Mouse (Mus musculus): ENCODE measurements around the gene Pced1b. TPM values are rescaled to one million over a fixed set of nuclear protein-coding genes. Genes with fewer than 3 reads are reported as not detected.

Gene Pced1b
- polyA plus RNA-seq, 1 experiment: 2.2 TPM

DNA sequence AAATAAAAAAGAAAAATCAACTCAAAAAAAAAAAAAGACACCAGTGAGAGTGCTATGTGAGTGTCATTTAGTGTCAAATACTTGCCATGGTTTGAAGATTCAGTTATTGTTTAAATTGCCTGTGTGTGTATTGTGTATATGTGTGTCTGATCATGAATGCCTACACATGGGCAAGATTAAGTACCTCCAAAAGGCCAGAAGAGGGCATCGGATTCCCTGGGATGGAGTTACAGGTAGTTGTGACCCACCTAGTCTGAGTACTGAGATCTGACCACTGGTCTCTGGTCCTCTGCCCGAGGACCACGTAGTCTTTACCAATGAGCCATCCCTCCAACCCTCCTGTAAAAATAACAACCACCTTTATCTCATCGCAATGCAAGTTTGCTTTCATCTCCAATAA, 7.5 kb downstream of the Pced1b start:
- TF ChIP-seq FLI1 (IDR thresholded peaks at IDR 0.05; ENCODE audit: low read length) (no peak), GATA1 (IDR thresholded peaks at IDR 0.05; ENCODE audit: borderline replicate concordance, low read length) (no peak)
- Histone ChIP-seq H3K9me3 (peaks cover 25% of the 10 kb centered on the region), H3K4me1 (no peaks in the 10 kb centered on the region), H3K36me3 (replicated peaks; ENCODE audit: low read length) (no peaks in the 10 kb centered on the region), H3K27me3 (replicated peaks) (peaks cover 16% of the 10 kb centered on the region), H3K4me3 (replicated peaks) (no peak overlapping the region)

DNA sequence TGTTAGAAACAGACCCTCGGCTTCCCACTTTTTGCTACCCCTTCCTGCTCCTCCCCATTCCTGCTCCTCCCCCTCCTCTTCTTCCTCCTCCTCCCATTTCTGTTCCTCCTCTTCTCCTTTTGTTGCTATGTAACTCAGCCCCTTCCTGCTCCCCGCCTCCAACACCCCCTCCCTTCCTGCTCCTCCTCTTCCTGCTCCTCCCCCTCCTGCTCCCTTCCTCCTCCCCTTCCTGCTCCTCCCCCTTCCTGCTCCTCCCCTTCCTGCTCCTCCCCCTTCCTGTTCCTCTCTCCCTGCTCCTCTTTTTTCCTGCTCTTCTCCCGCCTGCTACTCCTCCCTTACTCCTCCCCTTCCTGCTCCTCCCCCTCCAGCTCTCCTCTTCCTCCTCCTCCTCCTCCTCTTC, 8.9 kb downstream of the Pced1b start:
- Histone ChIP-seq H3K4me3 (replicated peaks) (no peak overlapping the region), H3K9me3 (peaks cover 13% of the 10 kb centered on the region), H3K27me3 (replicated peaks) (peaks cover 4% of the 10 kb centered on the region), H3K36me3 (replicated peaks; ENCODE audit: low read length) (no peaks in the 10 kb centered on the region), H3K4me1 (no peaks in the 10 kb centered on the region)
- TF ChIP-seq FLI1 (IDR thresholded peaks at IDR 0.05; ENCODE audit: low read length) (no peak), GATA1 (IDR thresholded peaks at IDR 0.05; ENCODE audit: borderline replicate concordance, low read length) (no peak)

DNA sequence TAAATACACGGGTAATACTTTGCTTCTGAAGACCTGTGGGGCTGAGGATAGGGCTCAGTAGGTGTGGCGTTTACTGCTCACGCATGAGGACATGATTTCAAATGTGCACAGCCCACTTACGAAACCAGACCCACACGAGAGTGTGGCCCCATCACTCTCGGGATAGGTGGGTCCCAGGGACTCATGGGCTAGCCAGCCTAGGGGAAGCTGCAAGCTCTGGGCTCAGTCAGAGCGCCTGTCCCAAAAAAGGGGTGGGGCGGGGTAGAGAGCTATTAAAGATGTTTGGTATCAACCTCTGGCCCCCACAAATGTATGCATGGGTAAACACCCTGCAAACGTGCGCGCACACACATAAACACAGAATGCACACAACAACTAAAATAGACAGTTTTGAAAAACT, 9.5 kb downstream of the Pced1b start:
- Histone ChIP-seq H3K36me3 (replicated peaks; ENCODE audit: low read length) (no peaks in the 10 kb centered on the region), H3K9me3 (peaks cover 13% of the 10 kb centered on the region), H3K27me3 (replicated peaks) (peaks cover 4% of the 10 kb centered on the region), H3K4me1 (no peaks in the 10 kb centered on the region), H3K4me3 (replicated peaks) (no peak overlapping the region)
- TF ChIP-seq GATA1 (IDR thresholded peaks at IDR 0.05; ENCODE audit: borderline replicate concordance, low read length) (no peak), FLI1 (IDR thresholded peaks at IDR 0.05; ENCODE audit: low read length) (no peak)

DNA sequence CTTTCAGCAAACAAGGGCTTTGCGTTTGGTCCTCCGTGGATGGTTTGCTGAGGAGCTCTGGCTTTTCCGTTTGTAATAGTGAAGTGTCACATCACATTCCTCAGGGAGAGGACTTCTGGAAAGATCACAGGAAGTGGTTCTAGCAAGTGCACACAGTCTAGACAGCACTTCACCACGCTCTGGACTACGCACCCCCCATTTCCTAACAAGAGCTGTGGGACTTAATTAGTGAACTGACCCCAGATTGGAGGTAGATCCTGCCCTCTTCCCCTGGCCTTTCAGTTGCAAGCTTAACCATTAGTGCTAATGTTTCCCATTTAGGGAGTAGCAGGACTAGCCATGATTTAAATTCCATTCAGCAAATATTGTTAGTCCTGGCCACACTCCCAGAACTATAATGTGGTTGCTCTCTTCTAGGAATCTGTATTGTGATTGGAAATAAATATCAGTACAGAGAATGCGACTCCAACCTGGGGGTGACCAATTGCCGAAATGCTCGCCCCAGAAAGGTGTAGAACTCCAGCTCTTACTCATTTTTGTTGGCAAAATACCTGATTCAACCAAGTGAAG, 10.4 kb downstream of the Pced1b start:
- H3K4me1 ChIP-seq: no peaks in the 10 kb centered on the region
- H3K27me3 ChIP-seq (replicated peaks): peaks cover 2% of the 10 kb centered on the region
- no peaks in the 10 kb centered on the region for H3K36me3 ChIP-seq (replicated peaks; ENCODE audit: low read length)
- H3K9me3 ChIP-seq: peaks cover 13% of the 10 kb centered on the region
- TF ChIP-seq FLI1 (IDR thresholded peaks at IDR 0.05; ENCODE audit: low read length) (no peak), GATA1 (IDR thresholded peaks at IDR 0.05; ENCODE audit: borderline replicate concordance, low read length) (no peak)
- no peak overlapping the region for H3K4me3 ChIP-seq (replicated peaks)

DNA sequence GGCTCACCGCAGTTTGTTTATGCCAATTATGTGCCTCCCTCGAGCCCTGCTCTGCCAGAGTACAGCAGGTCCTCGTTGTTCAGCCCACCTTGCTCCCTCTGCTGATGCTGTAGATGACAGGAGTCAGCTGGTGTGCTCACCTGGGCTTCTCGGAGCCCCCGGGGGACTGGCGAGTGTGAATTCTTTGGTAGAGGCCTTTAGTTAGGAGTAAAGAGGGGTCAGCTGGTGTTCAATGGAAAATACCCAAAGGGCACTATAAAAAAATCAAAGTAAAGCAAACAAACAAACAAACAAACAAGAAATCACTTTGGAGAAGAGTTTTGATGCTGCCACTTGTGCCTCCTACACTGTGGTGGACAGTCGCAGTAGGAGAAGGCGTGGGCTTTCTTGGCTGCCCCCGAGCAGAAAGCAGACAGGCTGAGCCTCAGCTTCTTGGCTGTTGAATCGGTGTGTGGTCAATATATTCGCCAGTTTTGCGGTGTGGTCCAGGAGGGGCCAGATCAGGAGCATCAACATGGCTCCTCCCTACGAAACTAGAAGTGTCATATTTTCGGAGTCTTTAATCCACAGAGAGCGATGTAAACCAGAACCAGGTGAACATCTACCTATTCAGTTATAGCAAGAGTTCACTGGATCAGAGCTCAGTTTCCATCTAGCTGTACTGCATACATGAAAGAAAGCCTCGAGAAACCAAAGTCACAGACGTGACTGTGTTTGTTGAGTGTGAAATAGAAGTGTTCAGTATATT, 11.8 kb downstream of the Pced1b start:
- Histone ChIP-seq H3K27me3 (replicated peaks) (no peaks in the 10 kb centered on the region), H3K4me1 (no peaks in the 10 kb centered on the region), H3K36me3 (replicated peaks; ENCODE audit: low read length) (no peaks in the 10 kb centered on the region), H3K9me3 (peaks cover 13% of the 10 kb centered on the region), H3K4me3 (replicated peaks) (no peak overlapping the region)
- TF ChIP-seq GATA1 (IDR thresholded peaks at IDR 0.05; ENCODE audit: borderline replicate concordance, low read length): no peak
- TF ChIP-seq FLI1 (IDR thresholded peaks at IDR 0.05; ENCODE audit: low read length): no peak

DNA sequence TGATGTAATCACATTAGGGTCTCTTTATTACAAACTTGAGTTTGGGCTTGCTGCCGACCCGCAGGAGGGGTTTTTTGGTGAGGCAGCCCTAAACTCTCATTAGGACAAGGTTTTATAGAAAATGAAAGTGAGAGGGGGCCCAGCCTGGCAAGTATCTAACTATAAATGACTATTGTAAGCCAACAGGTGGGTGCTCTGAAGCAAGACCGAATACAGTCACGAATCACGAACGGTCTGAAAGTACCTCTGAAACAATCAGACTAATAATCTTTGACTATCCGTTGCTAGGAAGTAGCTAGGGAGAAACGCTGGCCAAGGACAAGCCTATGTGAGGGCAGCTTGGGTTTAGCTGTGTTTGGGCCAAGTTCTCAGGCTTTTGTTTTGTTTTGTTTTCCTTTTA, 12.4 kb downstream of the Pced1b start:
- no peak for TF ChIP-seq FLI1 (IDR thresholded peaks at IDR 0.05; ENCODE audit: low read length)
- no peak for TF ChIP-seq GATA1 (IDR thresholded peaks at IDR 0.05; ENCODE audit: borderline replicate concordance, low read length)
- Histone ChIP-seq H3K36me3 (replicated peaks; ENCODE audit: low read length) (no peaks in the 10 kb centered on the region), H3K4me1 (no peaks in the 10 kb centered on the region)

DNA sequence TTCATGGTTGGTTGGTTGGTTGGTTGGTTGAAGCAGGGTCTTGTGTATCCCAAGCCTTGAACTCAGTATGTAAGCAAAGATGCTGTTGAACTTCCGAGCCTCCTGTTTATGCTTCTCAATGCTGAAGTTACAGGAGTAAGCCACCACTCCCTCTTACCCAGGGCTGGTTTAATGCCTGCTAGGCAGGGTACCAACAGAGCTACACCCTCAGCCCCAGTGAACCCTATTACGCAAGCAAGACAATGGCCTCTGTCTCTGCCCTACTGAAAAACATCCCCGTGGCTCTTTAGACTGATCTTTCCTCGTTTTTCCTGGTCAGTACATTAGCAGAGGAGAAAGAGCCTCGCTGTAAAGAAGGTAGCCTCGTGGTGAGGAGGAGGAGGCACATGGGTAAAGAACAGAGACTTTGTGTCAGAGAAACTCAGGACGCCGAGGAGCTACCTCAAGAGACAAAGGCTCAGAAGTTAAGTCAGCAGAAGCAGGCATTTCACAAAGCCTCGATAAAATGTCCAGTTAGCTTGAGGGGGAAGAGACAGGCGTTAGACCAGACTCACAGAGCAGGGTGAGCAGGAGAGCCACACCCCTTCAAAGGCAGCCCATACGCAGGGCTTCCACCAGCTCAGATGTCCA, 13.2 kb downstream of the Pced1b start:
- Histone ChIP-seq H3K4me1 (no peaks in the 10 kb centered on the region), H3K36me3 (replicated peaks; ENCODE audit: low read length) (no peaks in the 10 kb centered on the region), H3K9me3 (peaks cover 13% of the 10 kb centered on the region), H3K27me3 (replicated peaks) (no peaks in the 10 kb centered on the region), H3K4me3 (replicated peaks) (no peak overlapping the region)
- TF ChIP-seq GATA1 (IDR thresholded peaks at IDR 0.05; ENCODE audit: borderline replicate concordance, low read length) (no peak), FLI1 (IDR thresholded peaks at IDR 0.05; ENCODE audit: low read length) (no peak)

More for the DNA sequence above, 12.4 kb downstream of the Pced1b start:
- Histone ChIP-seq H3K27me3 (replicated peaks) (no peaks in the 10 kb centered on the region), H3K4me3 (replicated peaks) (no peak overlapping the region), H3K9me3 (peaks cover 13% of the 10 kb centered on the region)

DNA sequence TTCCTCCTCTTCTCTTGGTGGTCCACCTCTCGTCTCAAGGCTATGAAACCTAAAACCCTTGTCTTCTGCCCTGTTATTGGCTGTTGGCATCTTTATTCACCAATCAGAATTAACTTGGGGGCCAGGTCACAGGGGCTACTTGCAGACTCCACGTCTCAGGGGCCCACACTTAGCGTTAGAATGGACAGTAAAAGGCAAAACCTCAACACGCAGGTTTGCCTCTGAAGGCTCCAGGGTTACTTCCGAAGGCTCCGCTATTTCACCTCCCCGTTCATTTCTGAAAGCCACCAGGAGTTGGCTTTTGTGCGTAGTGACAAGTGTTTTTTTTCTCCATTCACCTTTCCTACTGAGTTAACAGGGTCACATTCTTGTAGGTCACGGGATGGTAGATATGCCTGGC, 15.3 kb downstream of the Pced1b start:
- H3K27me3 ChIP-seq (replicated peaks): no peaks in the 10 kb centered on the region
- H3K36me3 ChIP-seq (replicated peaks; ENCODE audit: low read length): no peaks in the 10 kb centered on the region
- no peaks in the 10 kb centered on the region for H3K4me1 ChIP-seq
- H3K9me3 ChIP-seq: no peaks in the 10 kb centered on the region
- TF ChIP-seq GATA1 (IDR thresholded peaks at IDR 0.05; ENCODE audit: borderline replicate concordance, low read length): no peak
- no peak for TF ChIP-seq FLI1 (IDR thresholded peaks at IDR 0.05; ENCODE audit: low read length)
- H3K4me3 ChIP-seq (replicated peaks): no peak overlapping the region

DNA sequence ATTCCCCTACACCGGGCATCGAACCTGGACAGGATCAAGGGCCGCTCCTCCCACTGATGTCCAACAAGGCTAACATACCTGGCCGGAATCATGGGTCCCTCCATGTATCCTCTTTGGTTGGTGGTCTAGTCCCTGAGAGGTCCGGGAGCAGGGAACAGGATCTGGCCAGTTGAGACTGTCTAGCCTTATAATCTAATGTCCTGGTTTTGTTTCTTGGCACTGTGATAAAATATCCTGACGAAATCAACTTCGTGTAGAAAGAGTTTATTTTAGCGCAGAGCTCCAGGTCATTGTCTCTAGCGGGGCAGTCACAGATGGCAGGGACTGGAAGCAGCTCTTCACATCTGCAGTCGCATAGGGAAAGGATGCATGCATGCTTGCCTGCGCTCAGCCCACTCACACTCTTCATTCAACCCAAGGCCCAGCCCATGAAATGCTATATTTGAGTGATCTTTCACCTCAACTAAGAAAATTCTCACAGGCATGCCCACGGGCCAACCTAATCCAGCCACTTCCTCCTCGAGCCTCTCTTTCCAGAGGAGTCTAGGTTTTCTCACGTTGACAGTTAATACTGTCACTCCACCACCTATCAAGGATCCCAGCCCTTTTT, 19.4 kb downstream of the Pced1b start:
- H3K27me3 ChIP-seq (replicated peaks): no peaks in the 10 kb centered on the region
- TF ChIP-seq GATA1 (IDR thresholded peaks at IDR 0.05; ENCODE audit: borderline replicate concordance, low read length): no peak
- no peak for TF ChIP-seq FLI1 (IDR thresholded peaks at IDR 0.05; ENCODE audit: low read length)

More for the DNA sequence above, 19.4 kb downstream of the Pced1b start:
- H3K4me3 ChIP-seq (replicated peaks): no peak overlapping the region
- no peaks in the 10 kb centered on the region for H3K36me3 ChIP-seq (replicated peaks; ENCODE audit: low read length)
- H3K9me3 ChIP-seq: no peaks in the 10 kb centered on the region
- H3K4me1 ChIP-seq: no peaks in the 10 kb centered on the region

Measured in megakaryocyte, embryonic 14.5 days (primary cell).